Mouse (Mus musculus) CH12.LX (cell line): ENCODE measurements around the gene Dmrta1. TPM values are rescaled to one million over a fixed set of nuclear protein-coding genes. Genes with fewer than 3 reads are reported as not detected.

ENCODE experiments used
- DNase-seq: peaks from one replicate; pipeline ENCODE4 v3.0.0-alpha.2; 2013; ENCODE audit errors: extremely low read depth
- H3K27ac ChIP-seq: 2 replicates; pipeline ENCODE4 v1.5.1; 2012; ENCODE audit warnings: low read depth, mild to moderate bottlenecking, control low read depth, moderate library complexity; ENCODE audit not compliant: insufficient read depth
- H3K27me3 ChIP-seq: replicated peaks from 2 replicates; pipeline ENCODE3; 2012; ENCODE audit warnings: inconsistent platforms
- H3K36me3 ChIP-seq, 2 experiments: replicated peaks in 1 of 2; 2 replicates each; pipeline versions ENCODE3 to v1.6.1; 2012; ENCODE audit warnings: inconsistent platforms in 1 of 2, low read length in 1 of 2, mild to moderate bottlenecking in 1 of 2, mixed read lengths in 1 of 2, moderate library complexity in 1 of 2; ENCODE audit not compliant: control insufficient read depth in 1 of 2, insufficient read depth in 1 of 2
- H3K4me1 ChIP-seq, 2 experiments: 2 replicates each; pipeline ENCODE4 v1.6.1; 2012; ENCODE audit warnings: inconsistent platforms in 1 of 2, moderate library complexity in 1 of 2; ENCODE audit not compliant: insufficient read depth in 2 of 2, control insufficient read depth in 1 of 2
- H3K4me2 ChIP-seq: 2 replicates; pipeline ENCODE4 v1.6.1; 2012; ENCODE audit warnings: low read depth, mild to moderate bottlenecking, control low read depth; ENCODE audit not compliant: poor library complexity, insufficient read depth, severe bottlenecking
- H3K4me3 ChIP-seq, 3 experiments: fragments of 150-350 bp in 1 of 3; sonication (generic) in 1 of 3; replicated peaks in 1 of 3; 2 replicates each; pipeline versions ENCODE3 to v1.5.1; 2011 to 2012; ENCODE audit warnings: low read depth in 2 of 3, low read length in 2 of 3, mild to moderate bottlenecking in 2 of 3, moderate library complexity in 2 of 3, control low read depth in 1 of 3, improper control_type of control experiment in 1 of 3, inconsistent platforms in 1 of 3, mixed read lengths in 1 of 3; ENCODE audit not compliant: poor library complexity in 1 of 3
- H3K79me2 ChIP-seq: replicated peaks from 2 replicates; pipeline ENCODE4 v1.6.1; 2012; ENCODE audit warnings: mild to moderate bottlenecking, moderate library complexity; ENCODE audit not compliant: control insufficient read depth, poor library complexity, insufficient read depth, severe bottlenecking; ENCODE audit errors: extremely low read depth
- H3K9ac ChIP-seq: 2 replicates; pipeline ENCODE4 v1.6.1; 2012; ENCODE audit warnings: low read depth, mild to moderate bottlenecking, control low read depth, moderate library complexity; ENCODE audit not compliant: insufficient read depth
- H3K9me3 ChIP-seq: replicated peaks from 2 replicates; pipeline ENCODE3; 2012; ENCODE audit warnings: low read length, inconsistent platforms, mixed read lengths
- CHD1 ChIP-seq: IDR thresholded peaks from 2 replicates; pipeline ENCODE4 v1.6.1; 2012; ENCODE audit warnings: low read depth, low read length, improper control_type of control experiment, inconsistent platforms
- CHD2 ChIP-seq: IDR thresholded peaks from 2 replicates; pipeline ENCODE4 v1.6.1; 2011; ENCODE audit warnings: low read length, improper control_type of control experiment
- ELF1 ChIP-seq: IDR thresholded peaks from 2 replicates; pipeline ENCODE4 v1.6.1; 2014; ENCODE audit warnings: low read depth, mild to moderate bottlenecking, inconsistent platforms, low read length, improper control_type of control experiment
- ETS1 ChIP-seq: conservative IDR thresholded peaks from 2 replicates; pipeline ENCODE4 v1.6.1; 2012; ENCODE audit warnings: low read depth, mild to moderate bottlenecking, inconsistent platforms, low read length, improper control_type of control experiment, moderate library complexity
- MAFK ChIP-seq: IDR thresholded peaks from 2 replicates; pipeline ENCODE4 v1.6.1; 2011; ENCODE audit warnings: low read length, improper control_type of control experiment; ENCODE audit not compliant: insufficient replicate concordance
- MAX ChIP-seq: IDR thresholded peaks from 2 replicates; pipeline ENCODE4 v1.6.1; 2011; ENCODE audit warnings: low read length, improper control_type of control experiment
- MEF2A ChIP-seq: IDR thresholded peaks from 2 replicates; pipeline ENCODE4 v1.6.1; 2014; ENCODE audit warnings: low read depth, mild to moderate bottlenecking, inconsistent platforms, low read length, improper control_type of control experiment, borderline replicate concordance
- MXI1 ChIP-seq: IDR thresholded peaks from 2 replicates; pipeline ENCODE4 v1.6.1; 2011; ENCODE audit warnings: mild to moderate bottlenecking, low read depth, low read length, improper control_type of control experiment
- MYC ChIP-seq: IDR thresholded peaks from 2 replicates; pipeline ENCODE4 v1.6.1; 2011; ENCODE audit warnings: low read depth, mild to moderate bottlenecking, improper control_type of control experiment, low read length
- NELFE ChIP-seq: IDR thresholded peaks from 2 replicates; pipeline ENCODE4 v1.6.1; 2011; ENCODE audit warnings: low read depth, low read length, improper control_type of control experiment
- NRF1 ChIP-seq: IDR thresholded peaks from 2 replicates; pipeline ENCODE4 v1.6.1; 2014; ENCODE audit warnings: low read depth, mild to moderate bottlenecking, inconsistent platforms, low read length, improper control_type of control experiment, moderate library complexity
- POLR2A ChIP-seq: IDR thresholded peaks from 2 replicates; pipeline ENCODE4 v1.6.1; 2011; ENCODE audit warnings: low read depth, mild to moderate bottlenecking, improper control_type of control experiment, low read length
- RCOR1 ChIP-seq: conservative IDR thresholded peaks from 2 replicates; pipeline ENCODE4 v1.6.1; 2012; ENCODE audit warnings: low read depth, mild to moderate bottlenecking, inconsistent platforms, low read length, improper control_type of control experiment
- SIN3A ChIP-seq: IDR thresholded peaks from 2 replicates; pipeline ENCODE4 v1.6.1; 2012; ENCODE audit warnings: low read length, improper control_type of control experiment, inconsistent platforms
- SMC3 ChIP-seq: IDR thresholded peaks from 2 replicates; pipeline ENCODE4 v1.6.1; 2011; ENCODE audit warnings: low read depth, low read length, improper control_type of control experiment
- TBP ChIP-seq: conservative IDR thresholded peaks from 2 replicates; pipeline ENCODE4 v1.6.1; 2011; ENCODE audit warnings: low read depth, low read length, improper control_type of control experiment
- TCF12 ChIP-seq: IDR thresholded peaks from 2 replicates; pipeline ENCODE4 v1.6.1; 2014; ENCODE audit warnings: low read depth, mild to moderate bottlenecking, inconsistent platforms, low read length, improper control_type of control experiment
- UBTF ChIP-seq: IDR thresholded peaks from 2 replicates; pipeline ENCODE4 v1.6.1; 2012; ENCODE audit warnings: low read depth, mild to moderate bottlenecking, inconsistent platforms, low read length, improper control_type of control experiment, moderate library complexity
- USF1 ChIP-seq: IDR thresholded peaks from 2 replicates; pipeline ENCODE4 v1.6.1; 2014; ENCODE audit warnings: low read depth, mild to moderate bottlenecking, inconsistent platforms, low read length, improper control_type of control experiment
- dilution Hi-C: fragments of 300-500 bp; cut with MboI; formaldehyde crosslinking; loops from 2 replicates; pipeline ENCODE4 v1.14.3; 2020; ENCODE audit warnings: low sequenced_read_pairs; ENCODE audit not compliant: extremely low pct_unique_long_range_greater_than_20kb, extremely low pct_ligation_motif_present
- in situ Hi-C: fragments of 300-500 bp; cut with MboI; formaldehyde crosslinking; loops from 3 replicates; pipeline ENCODE4 v1.14.3; 2019; ENCODE audit warnings: low sequenced_read_pairs, low pct_ligation_motif_present, low pct_unique_long_range_greater_than_20kb, mixed read lengths
- polyA plus RNA-seq: library from polyadenylated mRNA; unstranded; fragments of >175 nt; gene quantifications from 2 replicates; pipeline ENCODE4 v1.2.1, GENCODE M21; 2012; ENCODE audit warnings: low read depth; ENCODE audit not compliant: insufficient read length
- total RNA-seq, 2 experiments: library from RNA; depleted of rRNA; stranded (reverse); fragments of 300-350 nt in 1 of 2; fragments of >200 nt in 1 of 2; gene quantifications; 2 replicates each; pipeline ENCODE4 v1.2.3; 2012 to 2014

Gene Dmrta1
- total and polyA plus RNA-seq, 3 experiments: not detected

- no peaks in the 10 kb centered on the region for H3K4me1 ChIP-seq
- no peak overlapping the region for H3K4me2 ChIP-seq
- no peak for TF ChIP-seq MAX
- no peak for TF ChIP-seq MYC
- TF ChIP-seq NELFE: no peak
- no peak for TF ChIP-seq SMC3
- TF ChIP-seq CHD2: no peak
- TF ChIP-seq POLR2A: no peak
- no peak for TF ChIP-seq MEF2A
- no peak for TF ChIP-seq RCOR1
- no peak for TF ChIP-seq TBP
- TF ChIP-seq MXI1: no peak
- no peak for TF ChIP-seq ELF1
- no peak for TF ChIP-seq NRF1
- no peak for TF ChIP-seq USF1
- TF ChIP-seq TCF12: no peak
- no peak for TF ChIP-seq MAFK
- TF ChIP-seq SIN3A: no peak
- TF ChIP-seq CHD1: no peak
- no peak for TF ChIP-seq UBTF
- TF ChIP-seq ETS1: no peak
- no peaks in the 10 kb centered on the region for H3K9me3 ChIP-seq
- H3K79me2 ChIP-seq: no peaks in the 10 kb centered on the region
- no peak overlapping the region for H3K27ac ChIP-seq
- in situ Hi-C loops: no loop called here
- no peak for DNase-seq
- H3K27me3 ChIP-seq: no peaks in the 10 kb centered on the region
- no peak overlapping the region for H3K4me3 ChIP-seq
- H3K36me3 ChIP-seq: no peaks in the 10 kb centered on the region
- dilution Hi-C loops: no loop called here
- H3K9ac ChIP-seq: no peak overlapping the region
Observed at GRCm38 (mm10) chr4:89631560-89631959, 47.7 kb upstream of the Dmrta1 start.

DNA sequence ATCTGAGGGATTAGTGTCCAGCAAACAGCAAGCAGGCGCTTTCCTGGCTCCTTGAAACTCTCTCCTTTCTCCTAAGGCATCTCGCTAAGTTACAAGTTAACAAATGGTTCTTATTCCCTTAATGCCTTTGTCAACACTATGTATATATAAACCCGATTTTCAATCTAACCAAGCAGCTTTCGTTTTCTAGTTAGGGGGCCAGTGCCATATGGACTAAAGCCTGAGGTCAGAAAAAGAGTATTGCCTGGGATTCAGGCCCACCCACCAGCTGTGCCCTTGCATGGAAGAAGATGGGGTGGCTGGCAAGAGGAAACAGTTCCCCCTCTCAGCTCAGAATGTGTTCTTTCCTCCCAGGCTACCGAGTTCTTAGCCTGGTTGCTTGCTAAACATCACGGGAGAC is 40.6 kb upstream of the Dmrta1 start:
- in situ Hi-C loops: no loop called here
- H3K79me2 ChIP-seq: no peaks in the 10 kb centered on the region

More for the DNA sequence above, 40.6 kb upstream of the Dmrta1 start:
- no peak for TF ChIP-seq MXI1
- Histone ChIP-seq H3K4me2 (peak overlapping the region; percentile 62; the same call in 1 of the 2 replicates), H3K27me3 (no peaks in the 10 kb centered on the region), H3K4me1 (no peaks in the 10 kb centered on the region), H3K27ac (no peak overlapping the region), H3K4me3 (peak overlapping the region in 1 of 3 experiments; percentile 20), H3K9me3 (no peaks in the 10 kb centered on the region), H3K36me3 (no peaks in the 10 kb centered on the region), H3K9ac (no peak overlapping the region)
- dilution Hi-C loops: no loop called here
- no peak for DNase-seq
